Mouse (Mus musculus) C2C12 (cell line): ENCODE results near the gene Crx.

Experiments
- CEBPB ChIP-seq: IDR thresholded peaks from one replicate; pipeline ENCODE4 v1.6.1; 2011; ENCODE audit warnings: low read depth, mild to moderate bottlenecking, control low read depth, moderate library complexity
- CTCF ChIP-seq: IDR thresholded peaks from one replicate; pipeline ENCODE4 v1.5.1; 2011; ENCODE audit not compliant: control insufficient read depth, insufficient read depth, insufficient read length
- FOSL1 ChIP-seq: IDR thresholded peaks from one replicate; pipeline ENCODE4 v1.8.0; 2011; ENCODE audit warnings: mild to moderate bottlenecking, low read length; ENCODE audit not compliant: poor library complexity, insufficient read depth, severe bottlenecking
- MAX ChIP-seq: IDR thresholded peaks from one replicate; pipeline ENCODE4 v1.6.1; 2011; ENCODE audit warnings: mild to moderate bottlenecking, control low read depth
- MYOD1 ChIP-seq: IDR thresholded peaks from one replicate; pipeline ENCODE4 v1.6.1; 2011; ENCODE audit warnings: low read depth; ENCODE audit not compliant: control insufficient read depth, insufficient read length
- MYOG ChIP-seq: IDR thresholded peaks from one replicate; pipeline ENCODE4 v1.6.1; 2011; ENCODE audit not compliant: control insufficient read depth, insufficient read length; ENCODE audit errors: extremely low read depth
- USF1 ChIP-seq: IDR thresholded peaks from one replicate; pipeline ENCODE4 v1.6.1; 2011; ENCODE audit warnings: low read depth, mild to moderate bottlenecking, control low read depth, moderate library complexity

DNA sequence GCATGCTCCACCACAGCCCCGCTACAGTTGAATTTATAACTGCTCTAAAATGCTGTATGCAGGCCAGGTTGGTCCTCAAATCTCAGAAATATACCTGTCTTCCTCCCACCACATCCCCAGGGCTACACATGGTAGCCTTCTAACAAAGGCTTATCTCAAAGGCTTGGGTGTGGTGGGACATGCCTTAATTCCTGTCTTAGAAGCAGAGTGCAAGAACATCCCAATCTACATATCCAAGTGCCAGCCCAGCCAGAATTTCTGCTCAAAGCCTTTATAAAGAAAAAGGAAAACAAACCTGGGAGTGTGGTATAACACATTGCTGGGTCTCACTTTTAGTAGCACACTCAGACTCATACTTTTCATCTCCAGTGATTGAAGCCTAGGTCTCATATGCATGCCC, 14.5 kb upstream of the Crx start:
- TF ChIP-seq USF1 (no peak), MYOG (no peak), CTCF (no peak), MAX (no peak), FOSL1 (no peak), CEBPB (no peak), MYOD1 (no peak)
